Mouse (Mus musculus): ENCODE measurements around the gene Tex29. TPM values are rescaled to one million over a fixed set of nuclear protein-coding genes. Genes with fewer than 3 reads are reported as not detected.

Gene Tex29
- polyA plus RNA-seq, 2 experiments: not detected

DNA sequence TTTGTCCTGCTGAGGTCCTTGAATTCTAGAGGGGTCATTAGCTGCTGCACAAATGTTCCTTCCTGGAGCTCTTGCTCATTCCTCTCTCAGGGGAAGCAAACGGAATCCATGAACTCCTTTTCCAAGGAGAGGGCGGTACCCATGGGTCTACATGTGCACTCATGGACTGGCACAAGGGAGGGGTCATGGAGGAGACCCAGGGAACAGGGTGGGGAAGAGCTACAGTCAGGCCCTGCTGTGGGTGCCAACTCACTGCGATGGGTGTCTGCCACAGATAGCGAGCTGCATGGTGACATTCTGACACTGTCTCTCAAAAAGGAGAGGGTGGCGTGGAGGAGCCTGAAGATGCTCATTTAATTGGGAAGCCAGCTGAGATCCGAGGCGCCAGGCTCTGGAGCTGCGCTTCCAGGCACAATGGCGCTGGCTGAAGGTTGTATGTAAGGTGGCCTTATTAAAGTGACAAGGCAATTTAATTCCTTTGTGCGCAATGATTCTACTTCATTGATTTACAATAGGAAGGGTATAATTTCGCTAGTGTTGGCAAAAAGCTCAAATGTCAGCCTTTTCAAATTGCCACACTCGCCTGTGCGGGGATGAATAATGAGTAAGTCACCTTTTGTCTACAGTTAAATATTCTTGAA is 55.9 kb downstream of the Tex29 start:
- ATAC-seq (ENCODE audit: insufficient read depth): no peak
- Histone ChIP-seq H3K9me3 (ENCODE audit: control insufficient read depth, low read length) (no peaks in the 10 kb centered on the region), H3K36me3 (replicated peaks; ENCODE audit: control insufficient read depth, insufficient read depth, low read depth) (no peaks in the 10 kb centered on the region), H3K27me3 (ENCODE audit: control insufficient read depth, insufficient read depth, low read length) (no peaks in the 10 kb centered on the region), H3K4me1 (replicated peaks; ENCODE audit: control insufficient read depth in 2 of 2, insufficient read depth in 2 of 2, low read length in 1 of 2) (no peaks in the 10 kb centered on the region), H3K4me2 (ENCODE audit: low read depth) (no peak overlapping the region), H3K9ac (replicated peaks) (no peak overlapping the region), H3K4me3 (ENCODE audit: insufficient read depth in 1 of 2, low read depth in 2 of 2, low read length in 2 of 2) (no peak overlapping the region), H3K27ac (no peak overlapping the region)
- WGBS (ENCODE audit: insufficient replicate concordance): 66% methylated on average over 13 of the region's 13 CpGs
- no peak for DNase-seq (ENCODE audit: low read depth in 3 of 3, low spot score in 3 of 3)
- TF ChIP-seq EP300 (IDR thresholded peaks at IDR 0.05; ENCODE audit: low read depth): no peak
- no peak for TF ChIP-seq CTCF (IDR thresholded peaks at IDR 0.05; ENCODE audit: low read depth)

DNA sequence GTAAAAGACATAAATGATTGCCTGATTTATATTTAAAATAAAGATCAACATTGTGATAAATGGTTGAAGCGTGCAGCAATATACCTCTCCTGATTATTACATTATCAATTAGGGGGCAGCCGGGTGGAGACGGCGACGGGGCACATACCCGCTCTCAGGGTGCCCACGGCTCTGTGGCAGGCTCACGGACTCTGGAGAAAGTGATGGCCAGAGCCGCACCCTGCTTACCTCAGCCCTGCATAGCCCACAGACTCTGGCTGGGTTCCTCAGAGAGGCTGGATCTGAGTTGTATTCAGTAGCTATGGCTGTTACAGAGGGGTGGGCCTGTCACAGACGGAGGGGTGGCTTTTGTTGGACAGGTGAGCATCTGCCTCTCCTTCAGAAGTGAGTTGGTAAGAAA is 56.4 kb downstream of the Tex29 start:
- Histone ChIP-seq H3K9me3 (ENCODE audit: control insufficient read depth, low read length) (no peaks in the 10 kb centered on the region), H3K27ac (no peak overlapping the region), H3K4me2 (ENCODE audit: low read depth) (no peak overlapping the region), H3K4me1 (replicated peaks; ENCODE audit: control insufficient read depth in 2 of 2, insufficient read depth in 2 of 2, low read length in 1 of 2) (no peaks in the 10 kb centered on the region), H3K27me3 (ENCODE audit: control insufficient read depth, insufficient read depth, low read length) (no peaks in the 10 kb centered on the region), H3K36me3 (replicated peaks; ENCODE audit: control insufficient read depth, insufficient read depth, low read depth) (no peaks in the 10 kb centered on the region), H3K9ac (replicated peaks) (no peak overlapping the region), H3K4me3 (ENCODE audit: insufficient read depth in 1 of 2, low read depth in 2 of 2, low read length in 2 of 2) (no peak overlapping the region)
- DNase-seq (ENCODE audit: low read depth in 3 of 3, low spot score in 3 of 3) (no peak), ATAC-seq (ENCODE audit: insufficient read depth) (no peak)
- 73% methylated on average over 10 of the region's 10 CpGs for WGBS (ENCODE audit: insufficient replicate concordance)
- no peak for TF ChIP-seq EP300 (IDR thresholded peaks at IDR 0.05; ENCODE audit: low read depth)
- no peak for TF ChIP-seq CTCF (IDR thresholded peaks at IDR 0.05; ENCODE audit: low read depth)

GRCm38 (mm10) chr8:11898814-11899213 is 58.5 kb downstream of the Tex29 start:
- Histone ChIP-seq H3K9me3 (ENCODE audit: control insufficient read depth, low read length) (no peaks in the 10 kb centered on the region), H3K9ac (replicated peaks) (no peak overlapping the region), H3K4me3 (ENCODE audit: insufficient read depth in 1 of 2, low read depth in 2 of 2, low read length in 2 of 2) (no peak overlapping the region), H3K4me1 (replicated peaks; ENCODE audit: control insufficient read depth in 2 of 2, insufficient read depth in 2 of 2, low read length in 1 of 2) (no peaks in the 10 kb centered on the region), H3K4me2 (ENCODE audit: low read depth) (no peak overlapping the region), H3K27me3 (ENCODE audit: control insufficient read depth, insufficient read depth, low read length) (no peaks in the 10 kb centered on the region), H3K36me3 (replicated peaks; ENCODE audit: control insufficient read depth, insufficient read depth, low read depth) (no peaks in the 10 kb centered on the region), H3K27ac (no peak overlapping the region)
- 61% methylated on average over 1 of the region's 1 CpGs for WGBS (ENCODE audit: insufficient replicate concordance)
- ATAC-seq (ENCODE audit: insufficient read depth) (no peak), DNase-seq (ENCODE audit: low read depth in 3 of 3, low spot score in 3 of 3) (no peak)
- no peak for TF ChIP-seq EP300 (IDR thresholded peaks at IDR 0.05; ENCODE audit: low read depth)
- TF ChIP-seq CTCF (IDR thresholded peaks at IDR 0.05; ENCODE audit: low read depth): no peak

Other genes with a start within 250 kb of the Tex29 start
- gene Ankrd10, start 204.7 kb upstream of the Tex29 start, polyA plus RNA-seq (2012; rRNA removed): 24.8 and 25.3 TPM in 2 replicates
- 17.6 and 21.8 TPM in 2 replicates for gene Ankrd10, start 204.7 kb upstream of the Tex29 start, polyA plus RNA-seq (2014; fragmentation: Nextera tagmentation; extraction: Ambion mirVana)
- not detected in 2 replicates for gene 1700016D06Rik, start 139.4 kb upstream of the Tex29 start, polyA plus RNA-seq (2012; rRNA removed)
- gene 1700016D06Rik, start 139.4 kb upstream of the Tex29 start, polyA plus RNA-seq (2014; fragmentation: Nextera tagmentation; extraction: Ambion mirVana): not detected in 2 replicates
- gene Arhgef7, start 112.8 kb upstream of the Tex29 start, polyA plus RNA-seq (2012; rRNA removed): 6.4 and 6.5 TPM in 2 replicates
- 7.0 and 8.0 TPM in 2 replicates for gene Arhgef7, start 112.8 kb upstream of the Tex29 start, polyA plus RNA-seq (2014; fragmentation: Nextera tagmentation; extraction: Ambion mirVana)